Mouse (Mus musculus): ENCODE measurements around the gene Zfp275. TPM values are rescaled to one million over a fixed set of nuclear protein-coding genes. Genes with fewer than 3 reads are reported as not detected.

The Zfp275 gene
- polyA plus RNA-seq, 1 experiment, result not detected

DNA sequence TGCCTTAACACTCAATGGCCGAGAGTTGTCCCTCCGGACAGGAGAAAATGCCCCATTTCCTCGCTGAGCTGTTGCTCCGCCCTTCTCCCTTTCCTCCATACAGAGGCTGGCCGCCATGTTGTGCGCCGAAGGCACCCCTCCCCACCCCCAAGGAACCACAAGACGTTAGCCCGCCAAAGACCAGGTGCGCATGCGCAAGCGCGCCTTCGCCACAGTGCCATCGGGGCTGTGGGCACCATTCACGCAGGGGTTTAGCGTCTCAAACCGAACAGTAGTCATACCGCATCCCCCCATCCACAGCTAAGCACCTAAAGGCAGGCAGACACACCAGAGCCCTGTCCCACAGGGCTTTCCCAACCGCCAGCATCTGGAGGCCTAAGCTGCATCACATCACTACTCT, 58.5 kb downstream of the Zfp275 start:
- WGBS, result 92% methylated on average over 19 of the region's 20 CpGs
- Histone ChIP-seq H3K4me1 (ENCODE audit: control insufficient read depth, insufficient read depth, low read length) (no peaks in the 10 kb centered on the region), H3K27ac (ENCODE audit: insufficient read depth, low read depth, low read length) (no peak overlapping the region), H3K4me3 (ENCODE audit: insufficient read depth, low read depth, low read length) (no peak overlapping the region)
- no peak for TF ChIP-seq CTCF (IDR thresholded peaks at IDR 0.05; ENCODE audit: insufficient read depth, low read depth, low read length)
- TF ChIP-seq POLR2A (IDR thresholded peaks at IDR 0.05; ENCODE audit: insufficient read depth, low read depth, low read length), result no peak

GRCm38 (mm10) chrX:73401616-73402015, 59.2 kb downstream of the Zfp275 start:
- TF ChIP-seq POLR2A (IDR thresholded peaks at IDR 0.05; ENCODE audit: insufficient read depth, low read depth, low read length), result no peak
- no peak for TF ChIP-seq CTCF (IDR thresholded peaks at IDR 0.05; ENCODE audit: insufficient read depth, low read depth, low read length)
- Histone ChIP-seq H3K27ac (ENCODE audit: insufficient read depth, low read depth, low read length) (no peak overlapping the region), H3K4me3 (ENCODE audit: insufficient read depth, low read depth, low read length) (no peak overlapping the region), H3K4me1 (ENCODE audit: control insufficient read depth, insufficient read depth, low read length) (no peaks in the 10 kb centered on the region)
- 97% methylated on average over 12 of the region's 12 CpGs for WGBS

Other genes starting within 250 kb of the Zfp275 start
- not detected in 2 replicates for gene Xlr3a, start 245.5 kb upstream of the Zfp275 start, polyA plus RNA-seq (2012; ENCODE audit: insufficient read depth, insufficient read length, low replicate concordance, missing spikeins)
- not detected in 2 replicates for gene Gm14685, start 225.6 kb upstream of the Zfp275 start, polyA plus RNA-seq (2012; ENCODE audit: insufficient read depth, insufficient read length, low replicate concordance, missing spikeins)
- gene Xlr5b, start 193.8 kb upstream of the Zfp275 start, polyA plus RNA-seq (2012; ENCODE audit: insufficient read depth, insufficient read length, low replicate concordance, missing spikeins), result not detected in 2 replicates
- not detected in 2 replicates for gene DXBay18, start 193.2 kb upstream of the Zfp275 start, polyA plus RNA-seq (2012; ENCODE audit: insufficient read depth, insufficient read length, low replicate concordance, missing spikeins)
- not detected in 2 replicates for gene Spin2d, start 165.6 kb upstream of the Zfp275 start, polyA plus RNA-seq (2012; ENCODE audit: insufficient read depth, insufficient read length, low replicate concordance, missing spikeins)
- not detected in 2 replicates for gene Xlr3b, start 150.4 kb upstream of the Zfp275 start, polyA plus RNA-seq (2012; ENCODE audit: insufficient read depth, insufficient read length, low replicate concordance, missing spikeins)
- gene Xlr4b, start 128.3 kb upstream of the Zfp275 start, polyA plus RNA-seq (2012; ENCODE audit: insufficient read depth, insufficient read length, low replicate concordance, missing spikeins), result not detected in 2 replicates
- gene F8a, start 114.3 kb upstream of the Zfp275 start, polyA plus RNA-seq (2012; ENCODE audit: insufficient read depth, insufficient read length, low replicate concordance, missing spikeins), result not detected in 2 replicates
- not detected in 2 replicates for gene Xlr4c, start 99.5 kb upstream of the Zfp275 start, polyA plus RNA-seq (2012; ENCODE audit: insufficient read depth, insufficient read length, low replicate concordance, missing spikeins)
- gene Xlr3c, start 77.2 kb upstream of the Zfp275 start, polyA plus RNA-seq (2012; ENCODE audit: insufficient read depth, insufficient read length, low replicate concordance, missing spikeins), result not detected in 2 replicates
- not detected in 2 replicates for gene Xlr5a, start 49.6 kb upstream of the Zfp275 start, polyA plus RNA-seq (2012; ENCODE audit: insufficient read depth, insufficient read length, low replicate concordance, missing spikeins)
- gene Xlr5c, start 49.6 kb upstream of the Zfp275 start, polyA plus RNA-seq (2012; ENCODE audit: insufficient read depth, insufficient read length, low replicate concordance, missing spikeins), result not detected in 2 replicates
- not detected in 2 replicates for gene Gm45015, start 5.8 kb upstream of the Zfp275 start, polyA plus RNA-seq (2012; ENCODE audit: insufficient read depth, insufficient read length, low replicate concordance, missing spikeins)
- gene Gm18336, start 56.1 kb downstream of the Zfp275 start, polyA plus RNA-seq (2012; ENCODE audit: insufficient read depth, insufficient read length, low replicate concordance, missing spikeins), result not detected in 2 replicates
- not detected in 2 replicates for gene Zfp92, start 68.5 kb downstream of the Zfp275 start, polyA plus RNA-seq (2012; ENCODE audit: insufficient read depth, insufficient read length, low replicate concordance, missing spikeins)
- gene Trex2, start 92.7 kb downstream of the Zfp275 start, polyA plus RNA-seq (2012; ENCODE audit: insufficient read depth, insufficient read length, low replicate concordance, missing spikeins), result not detected in 2 replicates
- gene Haus7, start 116.4 kb downstream of the Zfp275 start, polyA plus RNA-seq (2012; ENCODE audit: insufficient read depth, insufficient read length, low replicate concordance, missing spikeins), result not detected in 2 replicates
- not detected in 2 replicates for gene Bgn, start 141.0 kb downstream of the Zfp275 start, polyA plus RNA-seq (2012; ENCODE audit: insufficient read depth, insufficient read length, low replicate concordance, missing spikeins)
- not detected in 2 replicates for gene Atp2b3, start 160.5 kb downstream of the Zfp275 start, polyA plus RNA-seq (2012; ENCODE audit: insufficient read depth, insufficient read length, low replicate concordance, missing spikeins)